Mouse (Mus musculus) brain, embryonic 14.5 days (tissue): ENCODE results near the gene Myo5c. TPM values are rescaled to one million over a fixed set of nuclear protein-coding genes. Genes with fewer than 3 reads are reported as not detected.
A peak's percentile ranks its signal among the peaks of the same experiment; 100 is the strongest.

ENCODE experiments used
- DNase-seq: peaks from one replicate; pipeline ENCODE4 v3.0.0-alpha.2; 2011; ENCODE audit warnings: low read depth
- CTCF ChIP-seq: fragments of 200-500 bp; IDR thresholded peaks from 2 replicates; pipeline ENCODE4 v1.5.1; 2012; ENCODE audit warnings: inconsistent platforms, mild to moderate bottlenecking, moderate library complexity, borderline replicate concordance; ENCODE audit not compliant: insufficient read depth, insufficient read length; ENCODE audit errors: extremely low read depth
- POLR2A ChIP-seq: fragments of 200-500 bp; IDR thresholded peaks from 2 replicates; pipeline ENCODE4 v1.6.1; 2012; ENCODE audit warnings: mild to moderate bottlenecking, inconsistent platforms, borderline replicate concordance; ENCODE audit not compliant: poor library complexity, insufficient read depth, insufficient read length, severe bottlenecking; ENCODE audit errors: extremely low read depth
- polyA plus RNA-seq: library from polyadenylated mRNA; depleted of rRNA; stranded (reverse); fragments of >200 nt; gene quantifications from 2 replicates; pipeline ENCODE4 v1.2.3, GENCODE M21; 2012; rRNA removed

Myo5c gene
- 0.40 and 0.64 TPM in 2 replicates for polyA plus RNA-seq

DNA sequence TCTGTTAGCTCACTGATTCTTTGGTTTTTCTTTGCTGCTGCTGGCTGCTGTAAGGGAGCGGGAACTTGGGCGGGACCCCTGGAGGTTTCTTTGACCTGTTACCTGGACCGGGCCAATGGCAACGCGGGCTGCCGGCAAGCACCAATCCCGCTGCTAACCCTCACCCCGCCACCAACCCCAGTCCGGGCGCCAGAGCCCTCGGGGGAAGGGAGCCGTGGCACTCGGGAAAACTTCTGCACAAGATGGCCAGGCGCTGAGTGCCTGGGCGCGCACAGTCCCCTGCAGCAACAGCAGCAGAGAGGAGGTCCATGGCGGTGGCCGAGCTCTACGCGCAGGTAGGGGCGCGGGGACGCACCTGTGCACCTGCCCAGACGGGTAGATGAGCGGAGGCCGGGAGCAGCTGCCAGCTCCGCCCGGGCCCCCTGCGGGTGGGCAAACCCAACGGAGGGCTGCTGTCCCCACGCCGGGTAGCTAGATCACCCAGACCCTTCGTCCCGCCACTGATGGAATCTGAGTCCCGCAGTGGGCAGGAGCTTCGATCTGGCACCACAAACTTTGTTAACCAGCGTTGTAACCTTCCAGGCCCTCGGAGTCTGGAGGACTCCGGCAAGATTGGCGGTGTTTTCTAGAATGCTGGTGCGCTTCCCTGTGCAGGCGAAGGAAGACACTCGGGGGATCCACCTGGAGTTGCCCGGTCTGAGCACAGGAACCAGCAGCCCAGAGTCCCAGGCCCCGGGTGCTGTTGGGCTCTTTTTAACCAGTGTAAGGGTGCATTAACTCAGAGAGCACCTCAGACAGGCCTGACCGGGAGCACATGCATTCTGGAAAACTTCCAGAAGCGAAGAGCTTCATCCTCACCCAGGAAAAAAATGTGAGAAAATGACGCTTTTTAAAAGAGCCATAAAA lies at the start of gene Myo5c:
Myo5c (plus strand) TSS at position 180 of the 906 bp plus-strand sequence.
- DNase-seq, result peak; percentile 29
- TF ChIP-seq CTCF, result no peak
- TF ChIP-seq POLR2A, result no peak

DNA sequence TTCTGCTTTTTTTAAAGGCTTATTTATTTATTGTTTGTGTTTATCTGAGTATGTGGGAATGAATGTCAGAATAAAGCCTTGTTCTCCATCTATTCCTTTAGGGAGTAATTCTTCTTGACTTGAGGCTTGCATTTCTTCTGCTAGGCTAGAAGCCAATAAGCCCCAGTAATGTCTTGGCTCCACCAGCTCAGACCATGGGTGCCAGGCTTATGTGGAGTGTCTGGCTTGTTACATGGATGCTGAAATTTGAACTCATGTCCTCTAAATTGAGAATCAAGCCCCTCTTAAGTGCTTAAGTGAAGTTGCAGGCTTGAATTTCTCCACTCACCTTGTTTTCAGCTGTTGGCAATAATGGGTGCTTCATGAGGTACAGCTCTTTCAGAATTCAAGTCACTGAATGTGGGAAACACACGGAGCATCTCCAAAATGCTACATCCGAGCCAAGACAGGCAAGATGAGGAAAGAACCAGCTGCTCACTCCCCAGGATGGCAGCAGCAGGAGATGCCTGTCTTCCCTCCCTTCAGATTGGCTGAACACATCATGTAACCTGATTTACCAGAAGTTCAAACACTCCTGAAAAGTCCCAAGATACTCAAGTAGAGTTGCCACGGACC lies 44.1 kb upstream of the Myo5c start:
- DNase-seq, result peak; percentile 11
- TF ChIP-seq CTCF (no peak), POLR2A (no peak)

DNA sequence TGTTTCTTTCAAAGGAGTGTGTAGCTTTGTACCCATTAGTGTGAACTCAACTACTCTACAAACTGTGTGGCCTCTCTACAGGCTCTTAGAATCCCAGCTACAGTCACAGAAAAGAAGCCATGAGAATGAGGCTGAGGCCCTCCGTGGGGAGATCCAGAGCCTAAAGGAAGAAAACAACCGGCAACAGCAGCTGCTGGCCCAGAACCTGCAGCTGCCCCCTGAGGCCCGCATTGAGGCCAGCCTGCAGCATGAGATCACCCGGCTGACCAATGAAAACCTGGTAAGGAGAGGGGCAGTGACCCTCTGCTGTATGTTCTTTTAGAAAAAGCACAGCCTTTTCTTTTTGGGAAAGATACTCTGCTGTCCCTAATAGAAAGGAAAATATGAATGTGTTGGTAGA lies 38.0 kb upstream of the Myo5c start:
- peak; percentile 15 for DNase-seq
- TF ChIP-seq POLR2A, result no peak
- TF ChIP-seq CTCF, result no peak

DNA sequence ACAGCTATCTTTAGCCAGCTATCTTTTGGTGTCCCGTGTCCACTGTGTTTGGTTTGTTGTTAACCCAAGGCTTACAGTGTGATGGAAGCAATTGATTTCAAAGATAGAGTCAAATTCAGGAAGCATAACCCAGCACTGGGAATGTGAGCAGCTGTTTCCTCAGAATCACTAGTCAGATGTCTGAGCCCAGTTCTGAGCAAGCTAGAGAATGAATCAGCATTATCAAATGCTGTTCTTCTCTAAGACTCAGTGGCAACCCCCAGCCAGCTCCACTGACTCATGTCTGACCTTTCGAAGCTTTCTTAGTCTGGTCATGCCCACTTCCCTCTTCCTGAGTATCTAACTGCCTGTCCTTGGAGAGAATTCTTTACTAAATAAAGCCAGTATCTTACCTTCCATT lies 35.5 kb upstream of the Myo5c start:
- DNase-seq, result no peak
- TF ChIP-seq CTCF (no peak), POLR2A (no peak)

DNA sequence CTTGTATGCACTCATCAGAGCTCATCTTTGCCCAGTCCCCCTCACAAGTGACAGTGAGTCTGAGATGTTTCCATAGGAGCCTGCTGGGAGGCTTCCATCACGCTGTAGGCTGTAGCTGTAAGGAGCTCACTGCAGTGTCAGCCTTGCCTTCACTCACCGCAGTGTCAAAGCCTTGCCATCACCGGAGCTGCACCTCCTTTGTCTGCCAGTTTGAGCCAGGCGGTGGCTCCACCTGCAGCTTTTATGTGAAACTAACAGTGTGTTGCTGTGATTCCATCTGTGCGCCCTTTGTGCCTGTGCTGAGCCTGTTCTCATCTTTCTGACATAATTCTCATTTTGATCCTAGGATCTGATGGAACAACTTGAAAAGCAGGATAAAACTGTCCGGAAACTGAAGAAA lies 34.5 kb upstream of the Myo5c start:
- DNase-seq, result peak; percentile 78
- TF ChIP-seq POLR2A, result no peak
- TF ChIP-seq CTCF, result peak; percentile 48; the same call in 1 of the 2 replicates

DNA sequence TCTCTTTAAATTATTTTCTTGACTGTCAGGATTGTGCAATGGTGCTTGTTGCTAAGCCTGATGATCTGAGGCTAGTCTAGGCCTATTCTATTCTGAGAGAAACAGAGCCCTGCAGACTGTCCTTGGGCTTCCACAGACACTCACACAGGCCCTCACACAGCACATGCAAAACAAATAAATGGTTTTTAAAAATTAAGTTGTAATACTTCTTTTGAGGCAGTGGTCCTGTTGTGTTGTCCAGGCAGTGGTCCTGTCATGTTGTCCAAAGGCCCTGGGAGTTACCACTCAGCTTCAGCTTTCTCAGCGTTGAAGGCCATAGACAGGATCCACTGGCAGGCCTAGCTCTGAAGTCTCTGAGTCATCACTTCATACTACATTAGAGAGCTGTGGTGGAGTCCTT lies 30.3 kb upstream of the Myo5c start:
- DNase-seq, result no peak
- TF ChIP-seq POLR2A (no peak), CTCF (no peak)

DNA sequence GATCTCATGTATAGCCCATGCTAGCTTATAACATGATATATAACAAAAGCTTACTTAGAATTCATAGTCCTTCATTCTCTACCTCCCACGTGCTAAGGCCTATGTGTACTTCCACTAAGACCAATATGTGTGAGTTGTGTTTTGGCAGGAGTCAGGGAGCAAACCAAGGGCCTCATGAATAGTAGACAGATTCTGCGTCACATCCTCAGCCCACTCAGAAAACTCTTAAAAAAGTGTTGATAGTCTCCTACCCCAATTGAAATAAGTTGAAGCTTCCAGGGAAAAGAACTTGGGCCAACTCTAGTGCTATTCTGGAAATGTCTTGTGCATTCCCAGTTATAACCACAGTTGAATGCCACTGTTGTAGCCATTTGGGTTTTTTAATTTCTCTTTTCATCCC lies 29.8 kb upstream of the Myo5c start:
- no peak for DNase-seq
- TF ChIP-seq CTCF (no peak), POLR2A (no peak)

DNA sequence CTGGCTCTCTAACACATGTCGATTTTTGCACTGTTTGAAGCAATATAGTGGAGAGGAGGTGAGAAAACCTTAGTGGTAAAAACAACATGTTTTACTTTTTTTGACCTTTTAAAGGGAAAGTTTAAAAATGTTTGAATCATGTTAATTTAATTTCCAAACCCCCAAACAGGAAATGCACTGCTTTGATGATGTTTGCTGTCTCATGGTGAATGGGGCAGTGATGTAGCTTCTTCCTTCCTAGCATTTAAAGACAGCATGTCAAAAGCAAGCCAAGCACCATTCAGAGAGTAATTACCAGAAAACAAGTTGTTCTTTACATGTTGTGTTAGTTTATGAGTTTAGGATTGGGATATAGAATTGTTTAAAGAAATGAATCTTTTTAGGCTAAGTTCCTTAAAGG lies 22.6 kb upstream of the Myo5c start:
- no peak for DNase-seq
- TF ChIP-seq POLR2A (no peak), CTCF (no peak)

DNA sequence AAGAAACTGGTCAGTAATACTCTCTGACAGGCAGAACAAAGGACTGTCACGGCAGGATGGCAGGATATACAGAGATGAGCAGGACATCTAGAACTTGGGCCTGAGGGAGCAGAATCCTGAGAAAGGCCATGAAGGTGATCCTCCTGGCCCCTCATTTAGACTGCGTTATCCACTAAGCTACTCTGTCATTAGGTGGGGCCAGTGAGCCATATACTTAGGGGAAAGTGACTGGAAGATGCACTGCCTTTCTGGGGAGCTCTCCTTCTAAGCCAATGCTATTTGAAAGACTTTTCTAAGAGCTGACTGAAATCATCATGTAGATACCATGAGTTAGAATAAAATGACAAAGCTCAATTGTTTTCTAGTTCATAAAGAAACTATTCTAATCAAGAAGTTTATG lies 21.6 kb upstream of the Myo5c start:
- peak; percentile 9 for DNase-seq
- TF ChIP-seq CTCF (no peak), POLR2A (no peak)

DNA sequence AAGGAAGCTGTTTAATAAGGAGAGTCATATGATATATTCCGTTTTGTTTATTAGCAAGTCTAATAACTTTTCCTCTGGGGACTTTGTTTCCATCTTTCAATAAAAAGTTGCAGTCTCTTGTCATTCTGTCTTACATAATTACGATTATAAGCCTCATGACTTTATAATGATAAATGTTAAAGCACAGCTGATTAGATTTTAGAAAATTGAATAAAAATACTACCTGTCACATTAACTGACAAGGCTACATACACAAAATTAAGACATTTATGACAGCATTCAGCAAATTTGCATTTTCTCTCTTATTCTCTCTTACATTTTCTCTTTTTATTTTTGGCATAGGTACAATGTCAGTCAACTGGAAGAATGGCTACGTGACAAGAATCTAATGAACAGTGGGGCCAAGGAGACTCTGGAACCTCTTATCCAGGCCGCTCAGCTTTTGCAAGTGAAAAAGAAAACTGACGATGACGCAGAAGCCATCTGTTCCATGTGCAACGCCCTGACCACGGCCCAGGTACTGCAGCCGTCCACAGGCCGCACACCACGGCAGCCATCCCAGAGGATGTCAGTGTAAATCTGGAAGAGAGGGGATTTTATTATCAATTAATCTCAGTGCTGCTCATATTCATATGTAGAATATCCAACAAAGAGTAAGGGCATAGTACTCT lies 16.9 kb upstream of the Myo5c start:
- peak; percentile 48 for DNase-seq
- TF ChIP-seq POLR2A (no peak), CTCF (no peak)

DNA sequence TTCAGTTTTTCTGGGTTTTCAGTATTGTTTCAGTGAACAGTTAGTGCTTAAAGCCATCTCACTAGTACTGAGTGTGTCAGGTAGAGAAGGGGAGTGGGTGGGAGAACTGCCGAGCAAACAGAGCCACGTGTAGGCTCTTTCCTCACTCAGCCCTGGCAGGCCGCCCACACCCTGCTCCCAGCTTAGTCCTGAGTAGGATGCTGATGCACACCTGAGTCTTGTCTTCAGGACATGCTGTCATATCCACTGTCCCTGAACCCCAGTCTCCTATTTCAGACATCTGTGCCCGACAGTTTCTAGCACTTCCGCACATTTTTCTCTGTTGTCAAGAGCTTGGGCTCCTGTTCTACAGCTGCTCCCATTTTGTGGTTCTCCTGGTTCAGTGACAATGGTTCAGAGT lies 11.9 kb upstream of the Myo5c start:
- no peak for TF ChIP-seq CTCF
- no peak for TF ChIP-seq POLR2A
- DNase-seq, result no peak
